Mouse (Mus musculus) heart, embryonic 12.5 days (tissue): ENCODE measurements around the gene Nemp2. TPM values are rescaled to one million over a fixed set of nuclear protein-coding genes. Genes with fewer than 3 reads are reported as not detected.
"Not testable (repeated sequence)": the region's sequence is repeated elsewhere in the genome, so short reads cannot be mapped to it uniquely, and the experiment has no call there.

ENCODE experiments used
- ATAC-seq: fragments of 200-750 bp; cut with Nextera tagmentation; 2 replicates; pipeline ENCODE4 v1.8.0; 2017; ENCODE audit warnings: moderate TSS enrichment, moderate library complexity; ENCODE audit not compliant: insufficient number of reproducible peaks, low FRiP score
- H3K27ac ChIP-seq: fragments of 300-500 bp; sonication (generic); 2 replicates; pipeline ENCODE4 v1.5.1; 2016; ENCODE audit warnings: mild to moderate bottlenecking, moderate library complexity; ENCODE audit not compliant: poor library complexity, severe bottlenecking
- H3K27me3 ChIP-seq: fragments of 300-500 bp; sonication (generic); replicated peaks from 2 replicates; pipeline ENCODE4 v1.6.1; 2016; ENCODE audit warnings: mild to moderate bottlenecking, moderate library complexity
- H3K36me3 ChIP-seq: fragments of 300-500 bp; sonication (generic); 2 replicates; pipeline ENCODE4 v1.6.1; 2016; ENCODE audit warnings: mild to moderate bottlenecking, moderate library complexity
- H3K4me1 ChIP-seq: fragments of 300-500 bp; sonication (generic); replicated peaks from 2 replicates; pipeline ENCODE4 v1.6.1; 2016; ENCODE audit warnings: mild to moderate bottlenecking
- H3K4me2 ChIP-seq: fragments of 300-500 bp; sonication (generic); 2 replicates; pipeline ENCODE4 v1.6.1; 2016; ENCODE audit warnings: mild to moderate bottlenecking, moderate library complexity
- H3K4me3 ChIP-seq: fragments of 300-500 bp; sonication (generic); 2 replicates; pipeline ENCODE4 v1.5.1; 2016; ENCODE audit warnings: mild to moderate bottlenecking
- H3K9ac ChIP-seq: fragments of 300-500 bp; sonication (generic); 2 replicates; pipeline ENCODE4 v1.6.1; 2016; ENCODE audit warnings: mild to moderate bottlenecking, moderate library complexity
- H3K9me3 ChIP-seq: fragments of 300-500 bp; sonication (generic); replicated peaks from 2 replicates; pipeline ENCODE4 v1.6.1; 2016; ENCODE audit warnings: mild to moderate bottlenecking, moderate library complexity
- WGBS: fragments of 180-500 bp; shearing (Covaris S2); methylation state at CpG from one replicate; pipeline ENCODE4 v1.1.7; 2016; 5-methylcytosine and 5-hydroxymethylcytosine counted together
- polyA plus RNA-seq: library from polyadenylated mRNA; unstranded; fragments of >200 nt; fragmentation: Nextera tagmentation; extraction: Ambion mirVana; gene quantifications from 2 replicates; pipeline ENCODE4 v1.2.1, GENCODE M21; 2016

The Nemp2 gene
- polyA plus RNA-seq, 1 experiment from 2014 or later: 6.7 TPM

- H3K36me3 ChIP-seq: no peaks in the 10 kb centered on the region
- no peaks in the 10 kb centered on the region for H3K9me3 ChIP-seq
- H3K27me3 ChIP-seq: no peaks in the 10 kb centered on the region
- H3K27ac ChIP-seq: no peak overlapping the region
- WGBS: 87% methylated on average over 8 of the region's 8 CpGs
- H3K9ac ChIP-seq: no peak overlapping the region
- no peak overlapping the region for H3K4me3 ChIP-seq
- H3K4me2 ChIP-seq: no peak overlapping the region
- no peak for ATAC-seq
- H3K4me1 ChIP-seq: peaks cover 6% of the 10 kb centered on the region; the same call in 1 of the 2 replicates
Observed at GRCm38 (mm10) chr1:52687636-52688035, 57.1 kb downstream of the Nemp2 start.

GRCm38 (mm10) chr1:52694456-52694855 is 64.0 kb downstream of the Nemp2 start:
- H3K4me2 ChIP-seq, H3K9ac ChIP-seq, H3K27me3 ChIP-seq, ATAC-seq, H3K27ac ChIP-seq, H3K4me3 ChIP-seq, H3K36me3 ChIP-seq, H3K9me3 ChIP-seq, H3K4me1 ChIP-seq: not testable (repeated sequence)
- WGBS: 89% methylated on average over 13 of the region's 13 CpGs

Other genes with a start within 250 kb of the Nemp2 start
- 29.3 and 32.7 TPM in 2 replicates for gene Nab1, start 130.0 kb upstream of the Nemp2 start, polyA plus RNA-seq
- gene Mfsd6, start 96.8 kb downstream of the Nemp2 start, polyA plus RNA-seq: 4.3 and 5.4 TPM in 2 replicates
- 17.1 and 17.7 TPM in 2 replicates for gene Inpp1, start 187.0 kb downstream of the Nemp2 start, polyA plus RNA-seq
- 28.2 and 31.9 TPM in 2 replicates for gene Hibch, start 214.2 kb downstream of the Nemp2 start, polyA plus RNA-seq